Mouse (Mus musculus) erythroblast, adult 5-6 weeks (primary cell): ENCODE data around the gene Ptp4a2. TPM values are rescaled to one million over a fixed set of nuclear protein-coding genes. Genes with fewer than 3 reads are reported as not detected.

Source experiments
- ATAC-seq: replicated peaks from 2 replicates; pipeline ENCODE4 v1.8.0; 2016; ENCODE audit warnings: moderate number of reproducible peaks, mild to moderate bottlenecking, moderate TSS enrichment, inconsistent platforms; ENCODE audit not compliant: poor library complexity, low FRiP score, severe bottlenecking
- total RNA-seq, 2 experiments: library from RNA; stranded (forward) in 1 of 2; stranded (reverse) in 1 of 2; fragments of 150-400 nt in 1 of 2; fragments of 200-764, 138-1000 nt in 1 of 2; gene quantifications; 2 replicates each; pipeline versions ENCODE4 v1.2.3 to v1.2.4; 2015 to 2017; ENCODE audit warnings: low replicate concordance in 2 of 2

The Ptp4a2 gene
- total RNA-seq, 2 experiments from 2014 or later = 85.6 to 126 TPM

DNA sequence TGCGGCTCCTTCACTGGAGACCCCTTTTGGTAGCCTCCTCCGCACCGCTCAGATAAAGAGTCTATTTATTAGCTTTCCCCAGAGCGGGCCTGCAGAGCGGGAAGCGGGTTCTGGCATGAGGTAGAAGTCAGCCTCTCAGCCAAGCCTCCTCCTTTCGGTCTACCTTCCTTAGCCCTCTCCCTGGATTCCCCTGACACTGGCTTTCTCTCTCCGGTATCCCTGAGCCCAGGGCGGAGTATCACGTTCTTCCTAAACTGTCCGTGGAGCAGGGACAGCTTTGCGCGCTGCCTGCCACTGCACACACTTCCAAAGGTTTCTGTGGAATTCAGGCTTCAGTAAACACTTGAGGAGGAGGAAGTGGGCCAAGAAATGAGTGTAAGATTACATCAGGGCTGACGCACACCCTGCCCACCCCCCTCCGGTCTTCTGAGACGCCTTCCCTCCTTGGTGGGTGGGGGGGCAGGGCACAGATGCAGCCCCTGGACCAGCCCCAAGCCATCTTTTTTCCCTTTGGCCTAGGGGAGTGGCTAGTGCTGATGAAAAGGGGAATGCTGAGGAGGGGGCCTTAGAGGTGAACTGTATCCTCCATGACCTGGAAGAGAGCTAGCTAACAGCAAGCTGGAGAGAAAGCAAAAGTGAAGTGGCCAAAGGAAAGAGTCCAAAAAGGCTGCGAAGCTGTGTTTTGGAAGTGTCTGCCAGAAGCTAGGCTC lies 15.7 kb upstream of the Ptp4a2 start:
- no peak for ATAC-seq

DNA sequence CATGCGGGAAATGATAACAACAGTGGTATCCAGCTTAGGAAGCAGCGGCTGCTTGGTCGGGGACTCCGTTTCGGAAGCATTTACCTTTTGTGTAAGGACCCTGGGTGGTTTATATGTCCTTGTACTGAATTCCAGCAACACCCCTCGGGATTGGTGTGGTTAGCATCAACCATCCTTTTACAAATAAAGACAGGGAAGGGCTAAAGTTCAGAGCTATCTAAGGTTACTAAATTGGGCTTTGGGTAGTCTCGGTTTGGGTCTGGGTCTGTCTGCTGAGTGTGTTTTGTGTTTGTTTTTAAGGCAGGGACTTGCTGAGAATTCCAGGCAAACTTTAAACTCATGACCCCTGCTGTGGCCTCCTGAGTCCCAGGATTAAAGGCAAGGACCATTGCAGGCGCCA lies 15.2 kb upstream of the Ptp4a2 start:
- no peak for ATAC-seq

DNA sequence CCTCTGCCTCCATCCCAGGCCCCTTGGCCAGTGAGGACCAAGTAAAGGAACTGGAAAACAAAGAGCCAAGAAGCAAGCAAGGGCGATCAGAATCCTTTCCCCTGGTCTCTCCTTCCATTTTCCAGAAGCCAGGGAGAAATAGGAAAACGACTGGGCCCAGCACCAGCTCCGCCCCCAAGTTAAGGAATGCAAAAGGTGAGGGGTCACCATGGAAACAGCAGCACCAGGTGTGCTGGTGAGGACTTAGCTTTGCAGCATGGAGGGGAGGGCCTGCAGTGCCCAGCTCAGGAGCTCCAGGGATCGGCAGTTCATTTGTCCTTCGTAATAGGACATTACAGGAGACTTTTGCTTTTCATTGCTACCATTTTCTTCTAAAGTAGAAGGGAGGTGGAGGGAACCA lies 13.0 kb upstream of the Ptp4a2 start:
- no peak for ATAC-seq

DNA sequence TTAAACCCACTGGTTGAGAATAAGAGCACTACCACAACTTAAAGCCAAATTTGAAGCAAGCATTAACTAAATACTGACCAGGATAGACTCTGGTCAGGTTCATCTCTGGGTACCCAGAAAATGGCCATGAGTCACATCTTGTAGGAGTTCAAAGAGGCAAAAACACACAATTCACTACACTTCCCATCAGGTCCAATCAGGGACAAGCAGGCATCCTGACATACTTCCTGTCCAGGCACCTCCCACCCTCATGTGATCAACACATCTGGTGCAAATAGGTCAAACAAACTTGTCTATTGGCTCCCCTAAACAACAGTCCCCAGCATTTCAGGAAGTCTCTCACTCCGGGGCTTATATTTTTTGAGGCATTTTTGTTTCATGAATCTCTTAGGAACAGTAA lies 7.7 kb upstream of the Ptp4a2 start:
- ATAC-seq = no peak

DNA sequence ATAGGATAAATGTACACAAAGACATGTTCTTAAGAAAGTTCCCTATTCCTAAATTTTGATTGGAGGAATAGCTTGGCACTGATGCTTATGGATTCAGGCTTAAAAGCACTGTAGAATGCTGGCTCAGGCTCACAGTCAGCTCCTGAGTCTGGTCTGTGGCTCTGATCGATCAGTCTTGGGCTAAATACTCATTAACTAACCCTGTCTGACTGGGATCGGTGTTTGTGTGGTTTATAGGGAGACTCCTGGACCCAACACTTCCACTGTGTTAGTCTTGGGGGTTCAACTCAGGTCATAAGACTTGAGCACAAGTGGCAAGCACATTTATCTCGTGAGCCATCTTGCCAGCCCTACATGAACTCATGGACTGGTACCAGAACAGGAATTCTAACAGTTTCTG lies 6.0 kb upstream of the Ptp4a2 start:
- ATAC-seq = no peak

DNA sequence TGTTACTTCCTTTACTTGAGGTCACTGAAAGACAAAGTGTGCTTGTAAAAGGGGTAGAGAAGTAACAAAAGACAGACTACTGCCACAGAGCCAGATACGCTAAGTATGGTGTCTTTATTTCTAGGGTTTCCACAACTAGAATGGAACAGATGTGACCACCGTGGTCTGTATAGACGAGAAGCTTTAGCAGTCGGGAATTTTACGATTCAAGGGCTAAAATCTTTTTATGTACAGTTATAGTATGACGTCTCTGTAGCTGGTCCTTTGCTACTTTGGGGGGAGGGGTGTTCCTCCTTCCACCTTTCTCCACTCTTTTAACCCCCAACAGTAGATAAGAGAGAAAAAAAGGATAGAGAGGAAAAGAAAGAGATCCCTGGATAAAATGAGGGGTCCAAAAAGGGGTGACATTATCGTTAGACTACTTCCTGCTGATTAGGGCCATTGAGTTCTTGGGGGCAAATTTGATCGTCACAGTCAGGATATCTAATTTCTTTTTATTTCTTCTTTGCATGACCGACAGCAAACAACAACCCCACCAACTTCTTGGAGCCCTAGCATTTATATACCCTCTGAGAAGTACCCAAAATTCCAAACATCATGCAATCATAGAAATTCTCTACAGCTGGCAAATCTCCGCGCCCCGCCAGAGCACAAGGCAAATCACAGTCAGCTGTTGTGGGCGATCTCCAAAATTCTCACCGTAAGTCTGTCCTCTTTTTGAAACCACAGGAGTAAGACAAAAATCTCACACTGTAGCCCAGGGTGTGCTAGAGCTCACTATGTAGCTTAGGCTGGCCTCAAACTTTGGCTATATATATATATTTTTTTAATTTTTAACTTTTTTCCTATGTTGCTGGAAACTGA lies 818 bp downstream of the Ptp4a2 start:
- no peak for ATAC-seq

DNA sequence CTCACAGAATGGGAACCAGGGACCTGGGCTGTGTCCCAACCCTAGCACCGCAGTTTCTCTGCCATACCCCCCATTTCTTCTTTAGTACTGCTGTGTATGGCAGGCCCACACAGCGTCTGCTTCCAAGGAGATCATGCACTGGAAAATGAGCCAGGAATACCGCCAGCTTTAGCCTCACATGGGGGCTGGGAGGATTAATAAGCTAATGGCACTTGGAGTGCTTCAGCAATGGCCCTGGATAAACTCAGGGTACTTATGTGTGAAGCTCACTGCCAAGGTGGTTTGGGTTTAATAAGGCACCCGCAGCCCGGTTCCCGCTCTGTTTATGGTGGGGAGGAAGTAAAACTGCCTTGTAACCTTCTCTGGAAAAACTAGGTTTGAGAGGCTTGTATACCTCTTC lies 6.6 kb downstream of the Ptp4a2 start:
- ATAC-seq = no peak

DNA sequence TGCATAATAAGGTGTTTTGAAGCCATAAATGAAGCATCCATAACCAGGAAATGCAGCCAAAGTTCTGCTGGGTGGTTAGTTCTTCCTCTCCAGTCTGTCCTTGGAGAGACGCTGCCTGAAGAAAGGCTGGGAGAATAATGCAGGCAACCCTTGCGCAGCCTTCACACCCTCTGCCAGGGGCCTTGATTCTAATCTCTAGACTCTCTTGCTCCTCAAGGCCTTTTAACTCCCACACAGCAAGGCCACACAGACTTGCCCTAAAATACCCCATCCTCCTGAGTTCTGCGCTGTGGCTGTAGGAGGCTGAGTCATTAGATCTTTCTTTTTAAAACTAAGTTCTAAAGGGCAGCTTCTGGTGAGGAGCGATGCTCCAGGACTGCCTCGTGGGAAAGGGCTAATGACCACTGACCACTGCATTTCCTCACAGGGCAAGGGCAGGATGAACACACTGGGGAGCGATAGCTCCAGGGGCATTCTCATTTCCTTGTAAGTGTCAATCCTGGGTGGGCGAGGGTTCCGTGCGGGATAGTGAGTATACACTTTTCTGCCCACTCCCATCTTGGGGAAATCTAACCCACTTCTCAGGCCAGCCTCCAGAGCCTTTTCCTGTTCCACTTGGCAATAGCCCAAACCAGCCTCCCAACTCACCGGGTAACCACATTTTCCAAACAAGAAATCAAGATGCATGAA lies 7.6 kb downstream of the Ptp4a2 start:
- no peak for ATAC-seq

DNA sequence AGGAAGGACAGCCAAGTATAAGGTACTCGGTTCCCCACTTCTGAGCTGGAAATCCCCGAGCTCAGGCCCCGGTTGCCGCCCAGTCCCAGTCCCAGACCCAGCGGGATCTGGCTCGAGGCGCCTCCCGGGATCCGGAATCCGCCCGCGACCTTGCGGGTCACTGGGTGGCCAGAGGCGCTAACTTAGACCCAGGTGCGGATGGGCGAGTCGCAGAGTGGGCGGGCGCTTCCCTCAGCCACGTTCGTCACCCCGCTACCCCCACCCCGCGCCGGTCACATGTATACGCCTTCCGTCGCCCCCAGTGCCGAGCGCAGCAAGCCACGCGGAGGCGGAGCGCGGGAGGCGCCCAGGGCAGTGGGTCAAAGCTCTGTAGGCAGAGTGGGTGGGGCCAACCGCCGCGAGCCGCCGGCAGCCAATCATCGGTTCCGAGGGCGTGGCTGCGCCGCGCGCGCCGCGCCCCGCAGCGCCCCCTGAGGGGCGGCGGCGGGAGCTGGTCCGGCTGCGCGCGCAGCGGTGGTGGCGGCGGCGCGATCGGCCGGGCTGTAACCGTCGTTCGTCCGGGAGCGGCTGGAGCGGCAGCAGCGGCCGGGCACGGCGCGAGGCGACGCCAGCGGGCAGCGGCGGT lies 8.8 kb downstream of the Ptp4a2 start:
- peak; percentile 90 for ATAC-seq

DNA sequence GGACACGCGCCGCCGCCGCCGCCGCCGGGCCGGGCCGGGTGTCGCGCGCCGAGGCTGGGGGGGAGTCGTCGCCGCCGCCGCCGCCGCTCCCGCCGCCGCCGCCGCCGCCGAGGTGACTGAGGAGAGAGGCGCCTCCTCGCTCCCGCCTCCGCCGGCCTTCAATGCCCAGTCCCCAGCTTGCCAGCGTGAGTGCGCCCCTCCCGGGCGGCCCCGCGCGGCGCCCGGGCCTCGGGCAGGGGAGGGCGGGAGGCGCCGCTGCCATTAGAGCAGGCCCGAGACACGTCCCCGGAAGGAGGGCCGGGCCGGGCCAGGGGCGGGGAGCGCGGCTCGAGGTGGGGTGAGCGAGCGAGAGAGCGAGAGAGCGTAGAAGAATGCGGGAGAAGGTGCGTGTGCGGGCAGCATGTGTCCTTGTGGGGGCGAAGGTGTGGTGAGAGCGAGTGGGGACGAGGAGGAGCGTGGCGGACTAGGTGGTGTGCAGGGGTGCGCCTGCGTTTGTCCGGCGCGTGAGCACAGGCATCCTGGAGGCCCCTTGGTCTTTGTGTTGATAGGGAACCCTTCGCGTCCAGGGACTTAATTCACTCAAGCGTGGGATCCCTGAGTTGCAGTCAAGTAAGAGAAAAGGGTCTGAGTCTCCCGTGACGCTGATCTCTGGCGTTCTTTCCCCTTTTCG lies 9.5 kb downstream of the Ptp4a2 start:
- peak; percentile 71 for ATAC-seq

DNA sequence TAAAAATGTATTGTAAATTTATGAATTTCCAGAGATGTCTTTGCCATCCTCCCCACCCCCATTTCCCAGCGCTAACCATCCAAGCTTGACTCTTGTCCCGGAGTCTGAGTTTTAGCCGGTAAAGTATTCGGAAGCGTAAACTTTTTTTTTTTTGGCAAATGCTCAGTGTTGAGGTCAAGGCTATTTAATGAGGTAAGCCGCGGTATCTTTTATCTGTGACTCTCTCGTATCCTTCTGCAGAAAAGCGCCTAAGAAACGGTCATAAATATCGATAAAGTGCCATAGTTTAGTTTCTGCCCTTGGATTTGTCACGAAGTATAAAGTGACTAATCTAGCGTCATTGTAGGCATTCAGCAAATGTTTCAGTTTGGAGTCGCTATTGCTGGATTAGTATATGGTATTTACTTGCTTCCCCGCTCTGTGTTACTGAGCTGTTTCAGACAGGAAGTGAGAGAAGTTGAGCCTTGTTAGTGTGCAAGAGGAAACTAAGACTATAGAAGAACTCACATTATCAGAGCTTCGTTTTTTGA lies 10.1 kb downstream of the Ptp4a2 start:
- no peak for ATAC-seq

DNA sequence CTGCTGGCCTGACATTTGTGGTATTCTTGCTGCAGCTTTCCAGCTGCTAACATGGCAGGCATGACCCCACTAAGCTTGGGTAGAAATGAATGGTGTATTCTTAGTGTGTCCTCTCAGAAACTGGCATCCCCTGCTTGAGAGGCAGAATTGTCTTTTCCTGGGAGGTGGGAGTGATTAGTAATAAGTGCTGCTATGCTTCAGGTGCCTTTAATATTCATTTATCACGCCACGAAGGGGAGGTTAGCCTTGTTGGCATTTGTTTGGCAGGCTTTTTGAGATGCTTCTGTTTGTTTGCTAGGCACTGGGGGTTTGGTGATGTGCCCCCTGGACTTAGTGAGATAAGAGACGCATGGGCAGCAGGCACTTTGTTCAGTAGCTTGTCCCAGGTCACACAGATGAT lies 11.3 kb downstream of the Ptp4a2 start:
- ATAC-seq = no peak

DNA sequence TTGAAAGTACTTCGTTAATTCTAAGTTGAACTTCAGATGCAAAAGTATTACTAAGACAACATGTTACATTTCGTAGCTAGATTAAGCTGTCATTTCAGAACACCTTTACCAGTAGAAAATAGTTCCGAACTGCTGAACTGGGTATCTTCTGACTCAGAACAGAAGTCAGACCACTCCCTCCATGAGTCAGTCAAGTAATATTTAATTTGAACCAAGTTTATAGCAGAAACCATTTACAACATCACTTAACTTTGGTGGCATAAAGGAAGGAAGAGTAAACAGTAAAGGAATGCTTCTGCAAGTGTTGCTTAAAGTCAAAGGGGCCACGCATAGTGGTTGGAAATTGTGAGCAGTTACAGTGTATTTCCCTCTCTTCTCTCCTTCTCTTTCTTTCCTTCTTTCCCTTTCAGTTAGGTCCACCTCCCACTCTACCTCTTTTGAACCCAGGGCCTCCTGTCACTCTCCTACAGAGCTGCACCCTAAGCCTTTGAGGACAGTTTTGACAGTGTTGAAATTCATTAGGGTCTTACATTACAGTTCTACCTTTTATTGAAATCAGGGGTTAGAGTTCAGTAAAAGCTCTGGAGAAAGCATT lies 12.3 kb downstream of the Ptp4a2 start:
- ATAC-seq = no peak

DNA sequence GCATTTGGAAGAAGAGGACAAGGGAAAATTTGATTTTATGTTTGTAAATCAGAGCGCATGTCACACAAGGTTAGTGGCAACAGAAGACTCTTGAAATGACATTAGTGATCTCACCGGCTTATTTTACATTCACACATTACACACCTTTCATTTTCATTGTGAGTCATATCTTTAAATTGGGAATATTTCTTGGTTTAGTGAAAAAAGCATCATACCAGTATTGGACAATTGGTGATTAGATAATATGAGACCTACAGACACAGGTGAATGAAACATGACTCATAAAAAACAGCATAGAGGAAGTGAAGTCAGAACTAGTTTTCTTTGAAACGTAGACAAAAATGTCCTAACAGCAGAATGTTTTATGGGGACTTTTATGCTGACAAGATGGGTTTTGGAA lies 16.6 kb downstream of the Ptp4a2 start:
- no peak for ATAC-seq

DNA sequence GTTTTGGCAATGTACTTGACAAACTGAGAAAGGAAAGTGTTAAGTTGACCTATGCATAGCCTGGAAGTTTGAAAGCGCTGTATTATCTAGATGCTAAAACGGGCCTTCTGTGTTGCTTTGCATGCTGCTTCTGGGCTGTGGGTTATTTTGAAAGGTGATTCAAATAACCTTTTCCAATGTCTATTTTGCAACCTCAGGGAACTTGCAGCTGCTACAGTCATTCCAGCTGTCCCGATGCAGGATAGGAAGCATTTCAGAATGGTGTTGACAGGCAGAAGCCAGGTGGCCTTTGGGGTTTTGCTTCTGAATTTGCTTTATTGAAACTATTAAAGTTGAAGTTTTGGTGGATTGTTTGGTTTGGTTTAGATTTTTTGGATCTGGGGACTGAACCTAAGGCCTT lies 17.1 kb downstream of the Ptp4a2 start:
- ATAC-seq = no peak

DNA sequence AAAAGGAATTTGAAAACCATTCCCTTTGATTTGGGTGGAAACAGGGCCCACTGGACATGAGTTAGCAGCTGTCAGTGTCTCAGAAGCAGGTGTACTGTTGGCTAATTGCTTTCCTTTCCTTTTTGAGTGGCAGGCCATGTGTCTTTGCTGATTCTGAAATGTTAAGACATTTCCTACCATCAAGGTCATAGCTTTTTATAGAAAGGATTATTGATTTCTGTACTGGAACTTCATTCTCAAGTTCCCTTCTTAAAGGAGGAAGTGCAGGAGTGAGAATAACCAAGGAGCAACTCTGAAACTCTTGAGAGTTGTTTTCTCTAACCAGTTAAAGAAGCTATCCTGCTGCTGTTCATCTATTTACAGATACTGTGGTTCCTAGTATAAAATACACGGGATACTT lies 18.8 kb downstream of the Ptp4a2 start:
- no peak for ATAC-seq

DNA sequence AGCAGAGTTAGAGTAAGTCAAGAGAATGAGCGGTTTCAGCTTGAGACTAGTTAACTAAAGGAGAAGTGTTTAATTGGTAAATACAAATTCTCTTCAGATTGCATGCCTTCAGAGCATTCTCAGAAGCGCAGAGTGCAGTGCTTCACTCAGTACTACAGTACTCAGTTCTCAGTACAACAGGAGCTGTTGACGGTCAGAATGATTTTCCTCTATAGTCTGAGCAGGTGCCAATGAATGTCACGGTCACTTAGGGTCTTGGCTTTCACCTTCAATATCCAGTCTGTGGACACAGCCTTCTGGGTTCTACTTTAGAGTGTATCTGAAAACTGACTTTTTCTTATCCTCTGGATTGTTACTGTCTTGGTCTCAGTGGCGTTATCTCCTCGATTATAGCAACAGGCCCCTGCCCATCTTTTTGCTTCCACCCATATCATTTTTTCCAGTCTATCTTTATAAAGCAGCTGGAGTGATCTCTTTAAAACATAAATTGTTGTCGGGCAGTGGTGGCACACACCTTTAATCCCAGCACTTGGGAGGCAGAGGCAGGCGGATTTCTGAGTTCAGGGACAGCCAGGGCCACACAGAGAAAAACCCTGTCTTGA lies 19.4 kb downstream of the Ptp4a2 start:
- peak; percentile 55 for ATAC-seq

DNA sequence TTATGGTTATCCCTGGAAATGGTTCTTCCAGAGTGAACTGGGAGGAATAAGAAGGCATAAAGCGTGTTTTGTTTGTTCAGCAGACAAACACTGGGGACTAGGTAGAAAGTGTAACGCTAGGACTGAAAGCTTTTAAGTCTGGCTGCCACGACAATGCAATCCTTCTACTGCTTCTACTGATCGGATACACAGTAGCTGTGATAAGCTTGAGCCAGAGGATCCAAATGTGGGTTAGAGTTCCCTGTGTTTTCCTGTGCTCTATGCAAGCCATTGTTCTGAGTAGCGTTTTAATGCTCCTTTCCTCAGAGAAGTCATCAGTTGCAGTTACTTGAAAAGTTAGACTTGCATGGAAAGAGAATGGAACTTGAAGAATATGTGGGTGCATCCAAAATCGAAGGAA lies 23.6 kb downstream of the Ptp4a2 start:
- ATAC-seq = no peak

DNA sequence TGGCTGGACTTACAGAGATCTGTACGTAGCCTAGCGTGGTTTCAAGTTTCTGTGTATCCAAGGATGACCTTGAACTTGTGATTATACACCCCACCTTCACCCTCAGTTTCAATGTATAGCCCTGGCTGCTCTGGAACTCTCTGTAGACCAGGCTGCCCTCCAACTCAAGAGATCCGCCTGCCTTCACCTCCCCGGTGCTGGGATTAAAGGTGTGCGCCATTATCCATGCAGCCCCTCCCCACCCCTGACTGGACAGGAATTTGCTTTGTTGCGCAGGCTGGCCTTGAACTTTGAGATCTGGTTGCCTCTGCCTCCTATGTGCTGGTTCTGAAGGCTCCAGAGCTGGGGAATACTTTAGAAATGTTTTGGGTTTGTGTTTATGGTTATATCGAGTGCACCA lies 24.3 kb downstream of the Ptp4a2 start:
- no peak for ATAC-seq
